Mouse (Mus musculus) embryonic facial prominence, embryonic 13.5 days (tissue): Measurements from ENCODE around the gene Rrp9. TPM values are rescaled to one million over a fixed set of nuclear protein-coding genes. Genes with fewer than 3 reads are reported as not detected.

Experiments used
- ATAC-seq: fragments of 200-750 bp; cut with Nextera tagmentation; 2 replicates; pipeline ENCODE4 v1.8.0; 2017; ENCODE audit warnings: low read depth; ENCODE audit not compliant: insufficient number of reproducible peaks, insufficient read depth, low FRiP score, low TSS enrichment
- H3K27ac ChIP-seq: fragments of 300-500 bp; sonication (generic); 2 replicates; pipeline ENCODE4 v1.5.1; 2015; ENCODE audit warnings: moderate library complexity, mild to moderate bottlenecking, inconsistent platforms
- H3K27me3 ChIP-seq: fragments of 300-500 bp; sonication (generic); 2 replicates; pipeline ENCODE4 v1.6.1; 2015; ENCODE audit warnings: mild to moderate bottlenecking, inconsistent platforms
- H3K36me3 ChIP-seq: fragments of 300-500 bp; sonication (generic); 2 replicates; pipeline ENCODE4 v1.6.1; 2015; ENCODE audit warnings: mild to moderate bottlenecking, inconsistent platforms
- H3K4me1 ChIP-seq: fragments of 300-500 bp; sonication (generic); 2 replicates; pipeline ENCODE4 v1.6.1; 2015; ENCODE audit warnings: inconsistent platforms
- H3K4me2 ChIP-seq: fragments of 300-500 bp; sonication (generic); 2 replicates; pipeline ENCODE4 v1.6.1; 2015; ENCODE audit warnings: moderate library complexity, mild to moderate bottlenecking, inconsistent platforms
- H3K4me3 ChIP-seq: fragments of 300-500 bp; sonication (generic); 2 replicates; pipeline ENCODE4 v1.5.1; 2015; ENCODE audit warnings: mild to moderate bottlenecking, inconsistent platforms
- H3K9ac ChIP-seq: fragments of 300-500 bp; sonication (generic); 2 replicates; pipeline ENCODE4 v1.6.1; 2015; ENCODE audit warnings: mild to moderate bottlenecking, inconsistent platforms
- H3K9me3 ChIP-seq: fragments of 300-500 bp; sonication (generic); 2 replicates; pipeline ENCODE4 v1.6.1; 2016; ENCODE audit warnings: inconsistent platforms
- WGBS: fragments of 180-500 bp; shearing (Covaris S2); methylation state at CpG from one replicate; pipeline ENCODE4 v1.1.7; 2015; ENCODE audit warnings: mixed read lengths; 5-methylcytosine and 5-hydroxymethylcytosine counted together
- polyA plus RNA-seq: library from polyadenylated mRNA; unstranded; fragments of >200 nt; fragmentation: Nextera tagmentation; extraction: Ambion mirVana; gene quantifications from 2 replicates; pipeline ENCODE4 v1.2.1, GENCODE M21; 2015

Gene Rrp9
- polyA plus RNA-seq, 1 experiment from 2014 or later = 49.8 TPM

GRCm38 (mm10) chr9:106466721-106467120 is 9.0 kb upstream of the Rrp9 start:
- H3K4me3 ChIP-seq = no peak overlapping the region
- H3K27ac ChIP-seq = no peak overlapping the region
- ATAC-seq = no peak
- peaks cover 24% of the 10 kb centered on the region for H3K36me3 ChIP-seq
- peaks cover 24% of the 10 kb centered on the region for H3K4me1 ChIP-seq
- 89% methylated on average over 6 of the region's 6 CpGs for WGBS
- no peak overlapping the region for H3K9ac ChIP-seq
- peaks cover 11% of the 10 kb centered on the region for H3K27me3 ChIP-seq
- no peaks in the 10 kb centered on the region for H3K9me3 ChIP-seq
- no peak overlapping the region for H3K4me2 ChIP-seq

GRCm38 (mm10) chr9:106467746-106468145 is 8.0 kb upstream of the Rrp9 start:
- no peak overlapping the region for H3K4me2 ChIP-seq
- H3K27me3 ChIP-seq = peaks cover 11% of the 10 kb centered on the region
- H3K9ac ChIP-seq = no peak overlapping the region

GRCm38 (mm10) chr9:106469317-106469716 is 6.4 kb upstream of the Rrp9 start:
- H3K9me3 ChIP-seq = no peaks in the 10 kb centered on the region
- peaks cover 3% of the 10 kb centered on the region; the same call in 1 of the 2 replicates for H3K27me3 ChIP-seq
- H3K9ac ChIP-seq = no peak overlapping the region
- no peak overlapping the region for H3K27ac ChIP-seq
- no peak overlapping the region for H3K4me2 ChIP-seq
- ATAC-seq = no peak
- 61% methylated on average over 6 of the region's 6 CpGs for WGBS
- H3K4me3 ChIP-seq = no peak overlapping the region
- peaks cover 40% of the 10 kb centered on the region for H3K4me1 ChIP-seq
- H3K36me3 ChIP-seq = peaks cover 1% of the 10 kb centered on the region; the same call in 1 of the 2 replicates

More at GRCm38 (mm10) chr9:106467746-106468145, 8.0 kb upstream of the Rrp9 start:
- ATAC-seq = no peak
- Histone ChIP-seq H3K4me3 (no peak overlapping the region), H3K4me1 (peaks cover 31% of the 10 kb centered on the region), H3K36me3 (peaks cover 15% of the 10 kb centered on the region), H3K27ac (no peak overlapping the region), H3K9me3 (no peaks in the 10 kb centered on the region)
- 84% methylated on average over 7 of the region's 7 CpGs for WGBS

GRCm38 (mm10) chr9:106469776-106470175 is 6.0 kb upstream of the Rrp9 start:
- Histone ChIP-seq H3K4me3 (no peak overlapping the region), H3K9ac (no peak overlapping the region), H3K27ac (no peak overlapping the region), H3K27me3 (no peaks in the 10 kb centered on the region; the same call in 1 of the 2 replicates), H3K9me3 (no peaks in the 10 kb centered on the region), H3K4me1 (peaks cover 40% of the 10 kb centered on the region), H3K4me2 (no peak overlapping the region), H3K36me3 (no peaks in the 10 kb centered on the region)
- ATAC-seq = no peak
- WGBS = 53% methylated on average over 9 of the region's 9 CpGs

GRCm38 (mm10) chr9:106470991-106471750 is 4.6 kb upstream of the Rrp9 start:
- Histone ChIP-seq H3K9ac (0 out of 2 replicates have a peak overlapping the region, but pooled peaks have one; percentile 51), H3K4me3 (no peak overlapping the region), H3K27me3 (no peaks in the 10 kb centered on the region), H3K9me3 (no peaks in the 10 kb centered on the region), H3K36me3 (no peaks in the 10 kb centered on the region), H3K27ac (peak overlapping the region; percentile 28; the same call in 1 of the 2 replicates), H3K4me1 (peaks cover 41% of the 10 kb centered on the region), H3K4me2 (peak overlapping the region; percentile 44)
- ATAC-seq = no peak
- WGBS = 59% methylated on average over 14 of the region's 14 CpGs

GRCm38 (mm10) chr9:106471892-106472291 is 3.9 kb upstream of the Rrp9 start:
- Histone ChIP-seq H3K36me3 (no peaks in the 10 kb centered on the region), H3K9me3 (no peaks in the 10 kb centered on the region), H3K4me1 (peaks cover 46% of the 10 kb centered on the region), H3K27ac (peak overlapping the region; percentile 57; the same call in 1 of the 2 replicates), H3K4me3 (peak overlapping the region; percentile 17), H3K27me3 (no peaks in the 10 kb centered on the region), H3K9ac (0 out of 2 replicates have a peak overlapping the region, but pooled peaks have one; percentile 51), H3K4me2 (peak overlapping the region; percentile 44)
- no peak for ATAC-seq
- WGBS = 12% methylated on average over 5 of the region's 5 CpGs

- Histone ChIP-seq H3K9me3 (no peaks in the 10 kb centered on the region), H3K4me1 (peaks cover 46% of the 10 kb centered on the region), H3K9ac (0 out of 2 replicates have a peak overlapping the region, but pooled peaks have one; percentile 51), H3K27me3 (no peaks in the 10 kb centered on the region), H3K4me3 (no peak overlapping the region), H3K4me2 (0 out of 2 replicates have a peak overlapping the region, but pooled peaks have one; percentile 44), H3K27ac (peak overlapping the region; percentile 57), H3K36me3 (no peaks in the 10 kb centered on the region)
- 69% methylated on average over 4 of the region's 4 CpGs for WGBS
- no peak for ATAC-seq
Observed at GRCm38 (mm10) chr9:106472321-106472720, 3.4 kb upstream of the Rrp9 start.

- no peak overlapping the region for H3K27ac ChIP-seq
- no peak for ATAC-seq
- H3K27me3 ChIP-seq = no peaks in the 10 kb centered on the region
- H3K9me3 ChIP-seq = no peaks in the 10 kb centered on the region
- 86% methylated on average over 16 of the region's 16 CpGs for WGBS
- H3K36me3 ChIP-seq = no peaks in the 10 kb centered on the region
- no peak overlapping the region for H3K9ac ChIP-seq
- H3K4me3 ChIP-seq = no peak overlapping the region
- no peak overlapping the region for H3K4me2 ChIP-seq
- peaks cover 53% of the 10 kb centered on the region for H3K4me1 ChIP-seq
Observed at GRCm38 (mm10) chr9:106473081-106473752, 2.5 kb upstream of the Rrp9 start.

- H3K27ac ChIP-seq = no peak overlapping the region
- WGBS = 70% methylated on average over 5 of the region's 5 CpGs
Observed at GRCm38 (mm10) chr9:106473753-106474105, 2.0 kb upstream of the Rrp9 start.

GRCm38 (mm10) chr9:106474456-106474855 is 1.3 kb upstream of the Rrp9 start:
- no peak for ATAC-seq
- 6% methylated on average over 6 of the region's 6 CpGs for WGBS
- no peak overlapping the region for H3K27ac ChIP-seq
- H3K9ac ChIP-seq = peak overlapping the region; percentile 61
- H3K36me3 ChIP-seq = peaks cover 2% of the 10 kb centered on the region; the same call in 1 of the 2 replicates
- H3K9me3 ChIP-seq = no peaks in the 10 kb centered on the region
- no peak overlapping the region for H3K4me3 ChIP-seq
- peak overlapping the region; percentile 33 for H3K4me2 ChIP-seq
- H3K4me1 ChIP-seq = peaks cover 58% of the 10 kb centered on the region
- H3K27me3 ChIP-seq = no peaks in the 10 kb centered on the region

More at GRCm38 (mm10) chr9:106473753-106474105, 2.0 kb upstream of the Rrp9 start:
- H3K36me3 ChIP-seq = no peaks in the 10 kb centered on the region
- H3K4me3 ChIP-seq = no peak overlapping the region
- no peak overlapping the region for H3K4me2 ChIP-seq
- no peaks in the 10 kb centered on the region for H3K9me3 ChIP-seq
- no peak for ATAC-seq
- H3K9ac ChIP-seq = 0 out of 2 replicates have a peak overlapping the region, but pooled peaks have one; percentile 61
- peaks cover 57% of the 10 kb centered on the region for H3K4me1 ChIP-seq
- H3K27me3 ChIP-seq = no peaks in the 10 kb centered on the region

GRCm38 (mm10) chr9:106475046-106475445 is 717 bp upstream of the Rrp9 start:
- Histone ChIP-seq H3K4me1 (peaks cover 58% of the 10 kb centered on the region), H3K27ac (no peak overlapping the region), H3K4me2 (peak overlapping the region; percentile 33), H3K9me3 (no peaks in the 10 kb centered on the region), H3K27me3 (no peaks in the 10 kb centered on the region), H3K4me3 (no peak overlapping the region), H3K36me3 (peaks cover 6% of the 10 kb centered on the region), H3K9ac (peak overlapping the region; percentile 61)
- WGBS = 63% methylated on average over 7 of the region's 7 CpGs
- ATAC-seq = no peak
